Mouse (Mus musculus): ENCODE data around the gene Cacna1b. TPM values are rescaled to one million over a fixed set of nuclear protein-coding genes. Genes with fewer than 3 reads are reported as not detected.

The Cacna1b gene
- polyA plus RNA-seq, 1 experiment from 2014 or later: 0.13 TPM

DNA sequence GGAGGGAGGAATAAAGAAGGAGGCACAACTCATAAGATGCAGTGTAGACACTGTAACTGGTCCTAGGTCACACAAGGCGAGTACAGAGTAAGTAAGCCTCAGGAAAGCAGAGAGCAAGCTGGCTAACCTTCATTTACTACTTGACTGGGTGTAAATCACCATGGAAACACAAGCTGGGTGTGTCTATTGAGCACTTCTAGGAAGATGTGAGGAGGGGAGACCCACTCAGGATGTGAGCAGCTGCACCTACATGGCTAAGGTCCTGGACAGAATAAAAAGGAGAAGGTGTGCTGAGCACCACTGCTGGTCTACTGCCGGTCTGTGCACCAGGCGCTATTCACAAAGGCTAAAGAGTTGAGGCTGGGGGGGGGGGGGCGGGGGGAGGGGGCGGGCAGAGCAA lies 13.9 kb upstream of the Cacna1b start:
- no peaks in the 10 kb centered on the region for H3K36me3 ChIP-seq (ENCODE audit: control insufficient read depth, insufficient read depth)

DNA sequence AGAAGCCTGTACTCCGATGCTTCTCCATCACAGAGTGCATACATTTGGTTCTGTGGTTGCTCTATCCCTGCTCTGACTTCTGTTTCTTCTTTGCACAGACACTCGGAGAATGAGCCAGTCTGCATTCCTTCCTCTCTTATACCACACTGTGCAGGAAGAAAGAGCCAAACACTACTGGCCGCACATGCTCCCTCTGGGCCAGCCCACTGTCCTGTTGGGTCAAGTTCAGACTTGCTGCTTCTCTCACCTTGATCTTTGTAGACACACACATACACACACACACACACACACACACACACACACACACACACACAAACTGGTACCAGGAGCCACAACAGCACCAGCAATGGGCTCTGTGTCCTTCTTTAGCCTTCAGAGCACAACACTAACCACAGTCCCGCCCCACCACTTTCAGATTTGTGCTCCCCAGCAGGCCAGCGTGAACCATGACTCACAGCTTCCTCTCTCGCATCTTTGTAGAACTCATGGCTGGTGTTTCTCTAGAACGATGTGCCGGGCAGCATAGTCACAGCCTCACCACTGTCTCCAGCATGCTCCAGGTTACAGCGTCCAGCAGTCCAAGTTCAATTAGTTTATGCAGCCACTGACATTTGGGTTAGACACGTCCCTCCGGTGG lies 13.1 kb upstream of the Cacna1b start:
- ATAC-seq (replicated peaks; ENCODE audit: extremely low read depth, insufficient read depth, low FRiP score): no peak
- 62% methylated on average over 11 of the region's 11 CpGs for WGBS

More for the DNA sequence above, 13.9 kb upstream of the Cacna1b start:
- Histone ChIP-seq H3K4me3 (ENCODE audit: low read length) (no peak overlapping the region), H3K27me3 (ENCODE audit: control insufficient read depth, insufficient read depth, low read length) (no peaks in the 10 kb centered on the region), H3K4me2 (ENCODE audit: low read depth, low read length) (no peak overlapping the region), H3K4me1 (ENCODE audit: control insufficient read depth, insufficient read depth, low read length) (no peaks in the 10 kb centered on the region), H3K27ac (ENCODE audit: low read length) (no peak overlapping the region), H3K9ac (ENCODE audit: low read length) (no peak overlapping the region), H3K9me3 (replicated peaks; ENCODE audit: control insufficient read depth, low read length) (no peaks in the 10 kb centered on the region)
- ATAC-seq (replicated peaks; ENCODE audit: extremely low read depth, insufficient read depth, low FRiP score): no peak
- WGBS: 25% methylated on average over 3 of the region's 5 CpGs

DNA sequence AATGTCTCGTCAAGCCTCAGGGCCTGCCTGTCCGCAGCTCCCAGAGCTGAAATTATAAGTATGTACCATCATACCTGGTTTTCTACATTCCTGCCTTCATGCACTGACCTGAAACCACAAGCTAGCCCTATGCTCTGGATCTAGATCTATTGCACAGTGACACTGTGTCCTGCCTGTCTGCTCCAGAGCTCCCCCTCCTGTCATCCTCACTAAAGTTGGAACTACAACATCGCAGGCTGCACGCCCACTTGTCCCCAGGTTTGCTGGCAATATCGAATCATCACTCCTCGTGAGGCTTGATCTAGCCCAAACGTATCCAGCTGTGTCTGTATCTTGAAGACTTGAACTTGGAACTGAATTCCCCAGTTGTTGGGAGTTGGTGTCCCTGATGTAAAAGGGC lies 11.9 kb upstream of the Cacna1b start:
- Histone ChIP-seq H3K4me3 (ENCODE audit: low read length) (no peak overlapping the region), H3K9ac (ENCODE audit: low read length) (no peak overlapping the region), H3K9me3 (replicated peaks; ENCODE audit: control insufficient read depth, low read length) (no peaks in the 10 kb centered on the region), H3K4me1 (ENCODE audit: control insufficient read depth, insufficient read depth, low read length) (no peaks in the 10 kb centered on the region), H3K4me2 (ENCODE audit: low read depth, low read length) (no peak overlapping the region), H3K27me3 (ENCODE audit: control insufficient read depth, insufficient read depth, low read length) (no peaks in the 10 kb centered on the region), H3K36me3 (ENCODE audit: control insufficient read depth, insufficient read depth) (no peaks in the 10 kb centered on the region), H3K27ac (ENCODE audit: low read length) (no peak overlapping the region)
- WGBS: 56% methylated on average over 7 of the region's 7 CpGs
- no peak for ATAC-seq (replicated peaks; ENCODE audit: extremely low read depth, insufficient read depth, low FRiP score)

More for the DNA sequence above, 13.1 kb upstream of the Cacna1b start:
- Histone ChIP-seq H3K27ac (ENCODE audit: low read length) (no peak overlapping the region), H3K4me1 (ENCODE audit: control insufficient read depth, insufficient read depth, low read length) (no peaks in the 10 kb centered on the region), H3K36me3 (ENCODE audit: control insufficient read depth, insufficient read depth) (no peaks in the 10 kb centered on the region), H3K9ac (ENCODE audit: low read length) (no peak overlapping the region), H3K27me3 (ENCODE audit: control insufficient read depth, insufficient read depth, low read length) (no peaks in the 10 kb centered on the region), H3K4me3 (ENCODE audit: low read length) (no peak overlapping the region), H3K9me3 (replicated peaks; ENCODE audit: control insufficient read depth, low read length) (no peaks in the 10 kb centered on the region), H3K4me2 (ENCODE audit: low read depth, low read length) (no peak overlapping the region)

DNA sequence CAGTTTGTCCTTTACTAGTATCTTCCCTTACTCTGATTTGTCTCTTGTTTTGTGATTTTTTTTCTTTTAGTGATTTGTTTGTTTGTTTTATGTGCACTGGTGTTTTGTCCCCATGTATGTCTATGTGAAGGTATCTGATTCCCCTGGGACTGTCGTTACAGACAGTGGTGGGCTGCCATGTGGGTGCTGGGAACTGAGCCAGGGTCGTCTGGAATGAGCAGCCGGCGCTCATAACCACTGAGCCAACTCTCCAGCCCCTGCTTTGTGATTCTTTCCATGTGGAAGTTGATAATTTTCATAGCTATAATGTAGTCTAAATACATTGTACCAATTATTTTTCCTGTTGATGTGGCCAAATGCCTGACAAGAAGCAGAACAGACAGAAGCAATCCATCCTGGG lies 7.9 kb upstream of the Cacna1b start:
- Histone ChIP-seq H3K27me3 (ENCODE audit: control insufficient read depth, insufficient read depth, low read length) (no peaks in the 10 kb centered on the region; the same call in 1 of the 2 replicates), H3K4me2 (ENCODE audit: low read depth, low read length) (no peak overlapping the region), H3K9ac (ENCODE audit: low read length) (no peak overlapping the region), H3K4me3 (ENCODE audit: low read length) (no peak overlapping the region), H3K27ac (ENCODE audit: low read length) (no peak overlapping the region), H3K36me3 (ENCODE audit: control insufficient read depth, insufficient read depth) (no peaks in the 10 kb centered on the region), H3K9me3 (replicated peaks; ENCODE audit: control insufficient read depth, low read length) (no peaks in the 10 kb centered on the region), H3K4me1 (ENCODE audit: control insufficient read depth, insufficient read depth, low read length) (no peaks in the 10 kb centered on the region)
- 67% methylated on average over 4 of the region's 4 CpGs for WGBS
- no peak for ATAC-seq (replicated peaks; ENCODE audit: extremely low read depth, insufficient read depth, low FRiP score)

DNA sequence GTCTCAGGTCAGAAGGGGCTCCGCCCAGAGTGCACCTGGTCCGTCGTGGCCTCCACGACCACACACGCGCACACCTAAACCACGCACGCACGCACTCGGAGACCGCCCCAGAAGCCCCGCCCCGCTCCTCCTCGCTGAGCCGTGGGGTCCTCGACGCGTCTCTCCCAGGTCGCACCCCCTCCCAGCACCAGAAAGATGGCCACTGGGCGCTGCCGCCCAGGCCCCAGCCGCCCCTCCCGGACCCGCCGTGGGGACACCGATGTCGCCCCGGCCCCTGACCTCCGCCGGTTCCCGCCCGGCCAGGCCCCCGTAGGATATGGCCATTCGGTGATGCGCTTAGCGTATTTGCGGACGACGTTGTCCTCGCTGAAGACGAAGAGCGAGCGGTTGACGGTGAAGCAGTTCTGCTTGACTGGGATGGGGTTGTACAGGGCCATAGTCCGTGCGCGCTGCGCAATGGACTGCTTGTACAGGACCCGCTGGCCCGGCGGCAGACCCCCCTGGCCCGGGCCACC lies 449 bp downstream of the Cacna1b start:
- WGBS: 1% methylated on average over 52 of the region's 52 CpGs
- Histone ChIP-seq H3K9me3 (replicated peaks; ENCODE audit: control insufficient read depth, low read length) (no peaks in the 10 kb centered on the region), H3K36me3 (ENCODE audit: control insufficient read depth, insufficient read depth) (no peaks in the 10 kb centered on the region), H3K4me2 (ENCODE audit: low read depth, low read length) (peak overlapping the region; percentile 79), H3K4me3 (ENCODE audit: low read length) (peak overlapping the region; percentile 53), H3K9ac (ENCODE audit: low read length) (no peak overlapping the region), H3K4me1 (ENCODE audit: control insufficient read depth, insufficient read depth, low read length) (peaks cover 10% of the 10 kb centered on the region), H3K27ac (ENCODE audit: low read length) (no peak overlapping the region), H3K27me3 (ENCODE audit: control insufficient read depth, insufficient read depth, low read length) (peaks cover 35% of the 10 kb centered on the region)
- peak; percentile 41 for ATAC-seq (replicated peaks; ENCODE audit: extremely low read depth, insufficient read depth, low FRiP score)

DNA sequence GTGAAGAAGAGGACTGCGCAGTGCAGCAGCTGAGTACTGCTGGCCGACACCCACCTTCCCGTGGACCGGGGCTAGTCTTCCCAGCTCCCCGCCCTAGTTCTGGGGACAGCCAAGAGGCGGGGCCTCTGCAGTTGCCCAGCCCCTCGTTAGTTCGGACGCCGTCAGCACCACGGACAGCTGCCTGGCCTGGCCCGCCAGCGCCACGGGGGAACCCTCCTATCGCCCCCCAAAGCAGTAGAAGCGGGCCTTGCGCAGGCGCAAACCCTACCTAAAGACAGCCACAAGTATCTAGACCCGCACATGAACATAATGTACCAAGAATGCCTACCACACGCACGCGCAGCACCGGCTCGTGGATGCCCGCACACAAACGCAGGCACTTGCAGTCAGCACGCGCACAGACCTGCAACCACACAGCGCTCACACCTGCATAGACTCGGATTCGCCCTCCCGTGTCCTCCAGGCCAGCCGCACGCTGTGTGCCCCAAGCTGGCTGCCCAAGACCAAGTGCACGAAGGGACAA lies 968 bp downstream of the Cacna1b start:
- ATAC-seq (replicated peaks; ENCODE audit: extremely low read depth, insufficient read depth, low FRiP score): peak; percentile 50; the same call in 1 of the 2 replicates
- under 1% methylated on average over 35 of the region's 35 CpGs for WGBS
- Histone ChIP-seq H3K27ac (ENCODE audit: low read length) (no peak overlapping the region), H3K36me3 (ENCODE audit: control insufficient read depth, insufficient read depth) (no peaks in the 10 kb centered on the region), H3K4me1 (ENCODE audit: control insufficient read depth, insufficient read depth, low read length) (peaks cover 10% of the 10 kb centered on the region), H3K9me3 (replicated peaks; ENCODE audit: control insufficient read depth, low read length) (no peaks in the 10 kb centered on the region), H3K9ac (ENCODE audit: low read length) (no peak overlapping the region), H3K27me3 (ENCODE audit: control insufficient read depth, insufficient read depth, low read length) (peaks cover 35% of the 10 kb centered on the region), H3K4me2 (ENCODE audit: low read depth, low read length) (peak overlapping the region; percentile 79), H3K4me3 (ENCODE audit: low read length) (peak overlapping the region; percentile 53)

DNA sequence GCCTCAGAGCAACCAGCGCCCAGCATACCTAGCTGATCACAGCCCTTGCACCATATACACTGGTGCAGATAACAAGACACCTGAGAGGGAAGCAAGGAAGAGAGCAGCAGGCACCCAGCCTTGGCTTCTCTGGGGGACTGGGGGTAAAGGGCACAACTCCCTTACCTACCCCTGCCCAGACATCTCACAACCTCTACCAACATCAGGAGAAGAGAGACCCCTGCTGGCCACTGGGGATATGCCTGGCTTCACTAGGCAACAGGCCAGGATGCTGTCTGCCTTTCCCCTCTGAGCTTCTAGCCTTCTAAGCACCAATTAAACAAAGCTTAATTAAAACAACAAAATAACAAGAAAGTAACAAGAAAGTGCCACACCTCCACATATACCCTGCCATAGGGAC lies 7.7 kb downstream of the Cacna1b start:
- 96% methylated on average over 1 of the region's 1 CpGs for WGBS
- no peak overlapping the region for H3K9ac ChIP-seq (ENCODE audit: low read length)
- H3K9me3 ChIP-seq (replicated peaks; ENCODE audit: control insufficient read depth, low read length): no peaks in the 10 kb centered on the region
- H3K4me1 ChIP-seq (ENCODE audit: control insufficient read depth, insufficient read depth, low read length): no peaks in the 10 kb centered on the region
- H3K4me3 ChIP-seq (ENCODE audit: low read length): no peak overlapping the region
- no peak overlapping the region for H3K4me2 ChIP-seq (ENCODE audit: low read depth, low read length)
- no peak overlapping the region for H3K27ac ChIP-seq (ENCODE audit: low read length)
- ATAC-seq (replicated peaks; ENCODE audit: extremely low read depth, insufficient read depth, low FRiP score): no peak
- H3K27me3 ChIP-seq (ENCODE audit: control insufficient read depth, insufficient read depth, low read length): no peaks in the 10 kb centered on the region
- no peaks in the 10 kb centered on the region for H3K36me3 ChIP-seq (ENCODE audit: control insufficient read depth, insufficient read depth)

DNA sequence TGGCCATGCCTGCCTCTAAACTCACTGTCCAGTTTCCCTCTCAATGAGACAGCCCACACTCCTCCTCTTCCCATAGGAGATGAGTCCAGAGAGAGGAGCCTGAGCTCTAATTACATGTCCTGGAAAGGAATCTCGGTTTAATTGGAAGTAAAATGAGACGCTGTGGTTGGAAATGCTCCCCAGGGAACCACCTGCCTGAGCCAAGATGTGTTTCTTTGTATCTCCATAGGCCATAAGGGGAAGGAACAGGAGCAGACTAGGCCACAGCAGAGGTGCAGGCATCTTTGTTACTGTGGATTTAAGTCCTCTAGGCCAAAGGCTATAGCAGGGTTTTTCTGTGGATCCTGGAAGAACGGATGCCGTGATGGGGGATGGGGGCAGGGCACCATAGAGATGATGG lies 10.4 kb downstream of the Cacna1b start:
- Histone ChIP-seq H3K4me2 (ENCODE audit: low read depth, low read length) (no peak overlapping the region), H3K27me3 (ENCODE audit: control insufficient read depth, insufficient read depth, low read length) (no peaks in the 10 kb centered on the region), H3K4me3 (ENCODE audit: low read length) (no peak overlapping the region), H3K4me1 (ENCODE audit: control insufficient read depth, insufficient read depth, low read length) (no peaks in the 10 kb centered on the region), H3K36me3 (ENCODE audit: control insufficient read depth, insufficient read depth) (no peaks in the 10 kb centered on the region), H3K9me3 (replicated peaks; ENCODE audit: control insufficient read depth, low read length) (no peaks in the 10 kb centered on the region), H3K9ac (ENCODE audit: low read length) (no peak overlapping the region), H3K27ac (ENCODE audit: low read length) (no peak overlapping the region)
- 69% methylated on average over 4 of the region's 4 CpGs for WGBS
- ATAC-seq (replicated peaks; ENCODE audit: extremely low read depth, insufficient read depth, low FRiP score): no peak

DNA sequence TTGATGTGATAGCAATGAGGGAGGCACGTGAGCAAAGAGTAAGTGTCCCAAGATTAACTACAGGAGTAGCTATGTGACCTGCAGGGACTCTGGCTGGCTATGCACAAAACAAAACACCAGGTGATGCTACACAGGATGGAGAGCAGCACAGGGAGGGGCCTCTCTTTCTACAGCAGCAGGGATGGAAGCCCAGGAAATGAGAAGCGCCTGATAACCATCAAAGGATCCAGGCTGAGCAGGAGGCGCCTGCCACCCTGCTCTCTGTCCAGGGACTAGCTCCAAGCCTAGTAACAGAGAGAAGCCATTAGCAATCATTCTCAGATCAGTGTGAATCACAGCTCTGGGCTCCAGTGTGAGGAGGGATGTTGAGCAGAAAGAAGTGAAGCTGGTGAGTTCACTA lies 12.9 kb downstream of the Cacna1b start:
- Histone ChIP-seq H3K27ac (ENCODE audit: low read length) (no peak overlapping the region), H3K36me3 (ENCODE audit: control insufficient read depth, insufficient read depth) (no peaks in the 10 kb centered on the region), H3K27me3 (ENCODE audit: control insufficient read depth, insufficient read depth, low read length) (no peaks in the 10 kb centered on the region), H3K4me2 (ENCODE audit: low read depth, low read length) (no peak overlapping the region), H3K9ac (ENCODE audit: low read length) (no peak overlapping the region), H3K9me3 (replicated peaks; ENCODE audit: control insufficient read depth, low read length) (no peaks in the 10 kb centered on the region), H3K4me1 (ENCODE audit: control insufficient read depth, insufficient read depth, low read length) (no peaks in the 10 kb centered on the region), H3K4me3 (ENCODE audit: low read length) (no peak overlapping the region)
- WGBS: 38% methylated on average over 3 of the region's 3 CpGs
- ATAC-seq (replicated peaks; ENCODE audit: extremely low read depth, insufficient read depth, low FRiP score): no peak
